Mouse (Mus musculus) midbrain, embryonic 16.5 days (tissue): ENCODE measurements around the gene Polr1a. TPM values are rescaled to one million over a fixed set of nuclear protein-coding genes. Genes with fewer than 3 reads are reported as not detected.

Source experiments
- ATAC-seq: fragments of 200-750 bp; cut with Nextera tagmentation; 2 replicates; pipeline ENCODE4 v1.8.0; 2017; ENCODE audit warnings: moderate TSS enrichment
- H3K27ac ChIP-seq: fragments of 300-500 bp; sonication (generic); 2 replicates; pipeline ENCODE4 v1.5.1; 2014; ENCODE audit warnings: mild to moderate bottlenecking, low read length, mixed read lengths
- H3K27me3 ChIP-seq: fragments of 300-500 bp; sonication (generic); 2 replicates; pipeline ENCODE4 v1.6.1; 2014; ENCODE audit warnings: low read depth, low read length, mixed read lengths; ENCODE audit not compliant: control insufficient read depth, insufficient read depth
- H3K36me3 ChIP-seq: fragments of 300-500 bp; sonication (generic); 2 replicates; pipeline ENCODE4 v1.6.1; 2014; ENCODE audit warnings: mild to moderate bottlenecking, low read length, moderate library complexity, mixed read lengths; ENCODE audit not compliant: control insufficient read depth, insufficient read depth
- H3K4me1 ChIP-seq: fragments of 300-500 bp; sonication (generic); 2 replicates; pipeline ENCODE4 v1.6.1; 2014; ENCODE audit warnings: mild to moderate bottlenecking, low read length, mixed read lengths; ENCODE audit not compliant: control insufficient read depth, insufficient read depth
- H3K4me2 ChIP-seq: fragments of 300-500 bp; sonication (generic); 2 replicates; pipeline ENCODE4 v1.6.1; 2014; ENCODE audit warnings: mild to moderate bottlenecking, low read length, mixed read lengths
- H3K4me3 ChIP-seq: fragments of 300-500 bp; sonication (generic); 2 replicates; pipeline ENCODE4 v1.5.1; 2014; ENCODE audit warnings: low read depth, mild to moderate bottlenecking, low read length, moderate library complexity, mixed read lengths
- H3K9ac ChIP-seq: fragments of 300-500 bp; sonication (generic); 2 replicates; pipeline ENCODE4 v1.6.1; 2014; ENCODE audit warnings: low read depth, low read length, mixed read lengths
- H3K9me3 ChIP-seq: fragments of 300-500 bp; sonication (generic); replicated peaks from 2 replicates; pipeline ENCODE4 v1.6.1; 2014; ENCODE audit warnings: mild to moderate bottlenecking, low read length, mixed read lengths; ENCODE audit not compliant: control insufficient read depth, poor library complexity, severe bottlenecking
- WGBS: fragments of 180-500 bp; shearing (Covaris S2); extraction: QIAGEN DNeasy Blood & Tissue Kit; methylation state at CpG from one replicate; pipeline ENCODE4 v1.1.7; 2014; 5-methylcytosine and 5-hydroxymethylcytosine counted together
- polyA plus RNA-seq: library from polyadenylated mRNA; unstranded; fragments of >200 nt; fragmentation: Nextera tagmentation; extraction: Ambion mirVana; gene quantifications from 2 replicates; pipeline ENCODE4 v1.2.1, GENCODE M21; 2015

Gene Polr1a
- polyA plus RNA-seq, 1 experiment from 2014 or later, result 18.6 TPM

DNA sequence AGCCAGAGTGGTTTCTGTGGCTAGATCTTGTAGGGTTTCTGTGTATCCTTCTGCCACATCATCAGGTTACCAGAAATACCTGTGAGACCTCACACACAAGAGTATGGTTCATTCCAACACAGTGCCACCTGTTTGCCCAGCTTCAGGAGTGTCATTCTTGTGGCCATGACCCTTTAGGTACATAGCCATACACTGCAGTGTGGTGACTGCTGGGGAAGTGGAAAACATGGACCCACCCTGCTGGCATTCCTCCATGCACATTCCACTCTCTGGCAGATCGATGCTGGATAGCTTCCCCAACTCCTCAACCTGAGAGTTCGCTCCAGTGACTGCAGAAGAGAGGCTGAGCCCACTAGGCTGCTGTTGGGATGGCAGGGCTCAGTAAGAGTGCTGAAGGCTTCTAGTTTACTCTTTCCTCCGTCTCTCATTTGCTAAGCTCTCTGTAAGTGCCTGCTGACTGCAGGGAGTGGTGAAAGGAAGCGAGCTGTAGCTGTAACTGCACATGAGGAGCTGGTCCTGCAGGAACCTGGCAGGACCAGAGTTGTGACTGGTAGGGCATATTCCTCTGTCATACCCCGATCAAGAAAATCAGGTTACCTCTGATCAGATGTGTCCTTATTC, 57.9 kb downstream of the Polr1a start:
- 92% methylated on average over 5 of the region's 5 CpGs for WGBS
- no peak overlapping the region for H3K9ac ChIP-seq
- H3K4me3 ChIP-seq, result no peak overlapping the region
- H3K9me3 ChIP-seq, result no peaks in the 10 kb centered on the region
- H3K36me3 ChIP-seq, result peaks cover 27% of the 10 kb centered on the region
- no peaks in the 10 kb centered on the region for H3K27me3 ChIP-seq
- H3K4me2 ChIP-seq, result no peak overlapping the region
- no peaks in the 10 kb centered on the region for H3K4me1 ChIP-seq
- no peak for ATAC-seq
- no peak overlapping the region for H3K27ac ChIP-seq

DNA sequence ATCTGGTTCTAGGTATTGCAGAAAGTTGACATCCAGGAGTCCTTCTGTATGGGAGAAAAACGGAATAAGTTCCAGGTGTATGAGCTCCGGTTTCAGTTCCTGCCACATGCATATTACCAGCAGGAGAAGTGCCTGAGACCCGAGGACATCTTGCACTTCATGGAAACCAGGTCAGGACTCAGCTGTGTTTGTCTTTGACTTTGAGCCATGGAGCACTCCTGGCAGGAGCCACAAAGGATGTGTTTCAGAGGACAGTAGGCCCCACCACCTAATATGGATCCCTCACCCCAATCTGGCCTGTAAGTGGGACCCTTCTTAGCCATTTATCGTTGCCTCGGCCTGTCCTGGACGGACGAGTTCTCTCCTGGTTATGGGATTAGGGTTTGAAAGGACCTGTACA, 59.0 kb downstream of the Polr1a start:
- H3K4me1 ChIP-seq, result no peaks in the 10 kb centered on the region
- WGBS, result 88% methylated on average over 7 of the region's 7 CpGs
- H3K27me3 ChIP-seq, result no peaks in the 10 kb centered on the region
- no peak overlapping the region for H3K27ac ChIP-seq
- no peak overlapping the region for H3K4me2 ChIP-seq
- no peak overlapping the region for H3K4me3 ChIP-seq
- H3K9me3 ChIP-seq, result no peaks in the 10 kb centered on the region
- no peak overlapping the region for H3K9ac ChIP-seq
- peaks cover 29% of the 10 kb centered on the region for H3K36me3 ChIP-seq
- no peak for ATAC-seq

DNA sequence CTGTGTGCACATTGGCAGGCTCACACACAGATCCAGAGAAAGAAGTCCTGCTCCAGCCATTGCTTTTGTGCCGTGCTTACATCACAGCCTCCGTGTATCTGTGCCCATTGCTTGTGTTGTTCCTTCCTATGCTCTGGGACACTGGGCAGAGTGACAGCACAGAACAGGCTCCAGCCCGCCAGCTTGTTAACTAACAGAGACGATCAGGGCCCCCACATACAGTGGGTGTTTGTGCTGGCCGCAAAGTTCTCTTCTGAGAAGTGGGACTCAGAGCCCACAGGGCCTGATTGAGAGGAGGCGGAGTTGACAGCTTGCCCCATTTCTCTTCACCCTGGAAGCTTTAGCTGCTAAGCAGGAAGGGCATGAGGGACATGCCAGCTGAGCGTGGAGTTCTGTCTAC, 60.6 kb downstream of the Polr1a start:
- H3K4me3 ChIP-seq, result no peak overlapping the region
- H3K9ac ChIP-seq, result no peak overlapping the region
- H3K4me1 ChIP-seq, result no peaks in the 10 kb centered on the region
- H3K36me3 ChIP-seq, result peaks cover 37% of the 10 kb centered on the region
- H3K4me2 ChIP-seq, result no peak overlapping the region
- ATAC-seq, result no peak
- no peaks in the 10 kb centered on the region for H3K27me3 ChIP-seq
- H3K27ac ChIP-seq, result no peak overlapping the region
- WGBS, result 93% methylated on average over 7 of the region's 7 CpGs
- no peaks in the 10 kb centered on the region for H3K9me3 ChIP-seq

DNA sequence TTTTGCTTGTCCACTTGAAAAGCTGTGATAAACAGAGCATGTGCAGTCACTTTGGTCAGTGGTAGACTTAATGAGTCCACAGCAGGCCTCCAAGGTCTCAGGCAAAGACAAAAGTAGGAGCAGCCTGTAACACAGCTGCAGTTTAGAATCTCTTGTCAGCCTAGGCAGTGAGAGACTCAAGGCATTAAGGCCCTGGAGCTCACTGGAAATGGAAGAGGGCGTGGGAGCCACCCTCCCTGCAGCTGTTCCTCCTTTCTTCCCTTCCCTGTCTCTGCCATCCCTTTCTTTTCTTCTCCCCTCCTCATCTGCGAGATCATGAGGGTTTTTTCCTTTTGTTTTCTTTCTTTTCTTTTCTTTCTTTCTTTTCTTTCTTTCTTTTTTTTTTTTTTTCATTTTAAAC, 61.3 kb downstream of the Polr1a start:
- peaks cover 40% of the 10 kb centered on the region for H3K36me3 ChIP-seq
- 72% methylated on average over 2 of the region's 2 CpGs for WGBS
- H3K4me3 ChIP-seq, result no peak overlapping the region
- no peaks in the 10 kb centered on the region for H3K27me3 ChIP-seq
- no peaks in the 10 kb centered on the region for H3K4me1 ChIP-seq
- H3K9ac ChIP-seq, result no peak overlapping the region
- no peak overlapping the region for H3K4me2 ChIP-seq
- ATAC-seq, result no peak
- no peak overlapping the region for H3K27ac ChIP-seq
- no peaks in the 10 kb centered on the region for H3K9me3 ChIP-seq

DNA sequence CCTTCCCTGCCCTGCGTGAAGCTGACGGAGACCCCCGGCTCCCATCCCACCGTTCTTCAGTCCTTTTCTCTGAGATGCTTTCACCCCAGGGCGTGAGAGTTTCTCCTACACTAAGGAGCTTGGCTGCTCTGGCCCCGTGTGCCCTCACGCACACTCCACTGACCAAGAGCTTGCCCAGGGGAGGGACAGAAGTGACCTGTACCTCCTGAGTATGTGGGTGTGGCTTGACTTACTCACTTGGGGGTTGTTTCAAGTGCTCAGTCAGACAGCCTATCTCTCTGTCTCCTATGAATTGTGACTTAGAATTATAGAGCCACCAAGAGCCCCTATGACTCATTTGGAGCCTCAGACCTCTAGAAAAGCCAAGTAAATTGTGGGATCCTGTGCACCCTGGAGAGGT, 67.7 kb downstream of the Polr1a start:
- Histone ChIP-seq H3K27ac (no peak overlapping the region), H3K27me3 (no peaks in the 10 kb centered on the region), H3K9me3 (no peaks in the 10 kb centered on the region), H3K4me3 (no peak overlapping the region), H3K4me1 (no peaks in the 10 kb centered on the region), H3K36me3 (peaks cover 47% of the 10 kb centered on the region), H3K4me2 (no peak overlapping the region), H3K9ac (no peak overlapping the region)
- WGBS, result 92% methylated on average over 7 of the region's 7 CpGs
- ATAC-seq, result no peak

DNA sequence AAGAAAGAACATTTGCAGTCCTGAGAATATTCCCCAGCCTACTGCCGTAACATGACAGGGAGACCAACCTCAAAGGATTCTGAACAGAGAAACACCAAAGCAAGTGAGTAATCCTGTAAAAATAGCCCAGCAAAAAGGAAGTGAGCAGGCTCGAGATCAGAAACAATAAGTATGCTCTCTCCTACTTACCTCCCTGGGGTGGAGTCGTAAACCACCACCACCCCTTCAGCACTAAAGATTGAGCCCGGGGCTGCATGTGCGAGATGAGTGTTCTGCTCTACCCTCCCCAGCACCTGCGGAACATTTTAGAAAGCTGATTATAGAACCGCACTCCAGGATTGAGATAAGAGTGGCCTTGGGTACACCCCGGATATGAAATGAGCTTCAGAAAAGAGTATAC, 71.3 kb downstream of the Polr1a start:
- no peaks in the 10 kb centered on the region for H3K27me3 ChIP-seq
- H3K4me2 ChIP-seq, result no peak overlapping the region
- H3K4me3 ChIP-seq, result no peak overlapping the region
- H3K27ac ChIP-seq, result 0 out of 2 replicates have a peak overlapping the region, but pooled peaks have one; percentile 10
- 89% methylated on average over 8 of the region's 8 CpGs for WGBS
- H3K36me3 ChIP-seq, result peaks cover 28% of the 10 kb centered on the region
- no peaks in the 10 kb centered on the region for H3K9me3 ChIP-seq
- ATAC-seq, result no peak
- no peaks in the 10 kb centered on the region for H3K4me1 ChIP-seq
- no peak overlapping the region for H3K9ac ChIP-seq

DNA sequence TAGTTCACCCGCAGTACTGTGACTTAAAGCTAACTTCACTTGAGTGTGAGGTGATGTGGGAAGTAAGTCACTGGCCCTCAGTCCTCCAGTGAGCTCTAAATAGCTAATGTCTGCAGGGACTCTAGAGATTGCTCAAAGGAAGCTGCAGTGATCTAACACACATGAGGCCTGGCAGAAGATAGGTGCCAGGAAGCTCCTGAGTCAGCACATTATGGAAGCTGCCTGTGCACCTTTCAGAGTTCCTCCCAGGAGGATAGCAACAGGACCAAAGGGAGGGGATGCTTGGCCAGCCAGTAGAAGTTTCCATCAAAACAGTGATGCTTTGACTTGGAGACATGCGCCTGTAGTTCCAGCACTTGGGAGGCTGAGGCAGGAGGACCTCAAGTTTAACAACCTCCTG, 71.7 kb downstream of the Polr1a start:
- Histone ChIP-seq H3K4me2 (no peak overlapping the region), H3K4me3 (no peak overlapping the region), H3K4me1 (no peaks in the 10 kb centered on the region), H3K27me3 (no peaks in the 10 kb centered on the region), H3K36me3 (peaks cover 24% of the 10 kb centered on the region), H3K9me3 (no peaks in the 10 kb centered on the region), H3K27ac (0 out of 2 replicates have a peak overlapping the region, but pooled peaks have one; percentile 10), H3K9ac (no peak overlapping the region)
- 94% methylated on average over 2 of the region's 2 CpGs for WGBS
- ATAC-seq, result no peak

DNA sequence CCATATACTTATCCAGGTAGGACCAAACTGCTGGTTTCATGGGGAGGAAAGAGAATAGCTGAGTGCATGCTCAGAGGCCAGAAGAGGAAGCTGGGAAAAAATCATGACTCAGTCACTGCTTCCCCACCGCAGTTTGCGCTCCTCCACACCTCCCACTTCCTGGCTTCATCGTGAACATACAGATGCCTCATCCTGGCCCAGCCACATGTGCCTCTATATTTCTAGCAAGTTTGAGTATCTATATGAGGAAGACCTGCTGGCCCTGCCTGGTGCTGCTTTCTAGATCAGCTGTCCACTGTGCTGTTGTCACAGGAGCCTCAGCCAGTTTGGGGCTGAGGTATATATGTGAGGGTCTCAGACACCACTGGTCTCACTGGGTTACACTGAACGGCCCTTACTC, 72.6 kb downstream of the Polr1a start:
- Histone ChIP-seq H3K9ac (no peak overlapping the region), H3K4me3 (no peak overlapping the region), H3K27ac (no peak overlapping the region), H3K4me2 (no peak overlapping the region), H3K9me3 (no peaks in the 10 kb centered on the region), H3K4me1 (no peaks in the 10 kb centered on the region), H3K36me3 (peaks cover 16% of the 10 kb centered on the region), H3K27me3 (no peaks in the 10 kb centered on the region)
- 84% methylated on average over 4 of the region's 4 CpGs for WGBS
- no peak for ATAC-seq

DNA sequence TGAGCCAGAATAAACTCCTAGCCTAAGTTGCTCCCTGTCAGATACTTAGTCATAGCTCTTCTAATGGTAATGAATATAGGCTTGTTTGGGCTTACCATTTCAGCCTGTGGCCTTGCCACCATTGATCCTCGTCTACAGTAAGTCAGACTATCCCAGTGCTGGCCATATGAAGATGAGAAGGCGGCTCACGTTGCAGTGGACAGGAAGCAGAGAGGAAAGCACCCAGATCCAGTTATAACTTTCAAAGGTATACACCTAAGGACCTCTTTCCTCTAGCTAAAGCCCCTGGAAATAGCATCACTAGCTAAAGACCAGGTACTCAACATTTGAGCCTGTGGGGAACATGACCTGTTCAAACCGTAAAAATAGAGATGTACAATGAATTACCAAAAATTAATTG, 77.1 kb downstream of the Polr1a start:
- 87% methylated on average over 4 of the region's 4 CpGs for WGBS
- Histone ChIP-seq H3K9ac (no peak overlapping the region), H3K4me1 (no peaks in the 10 kb centered on the region)

More for the DNA sequence above, 77.1 kb downstream of the Polr1a start:
- H3K4me3 ChIP-seq, result no peak overlapping the region
- H3K36me3 ChIP-seq, result no peaks in the 10 kb centered on the region
- H3K27ac ChIP-seq, result no peak overlapping the region
- H3K9me3 ChIP-seq, result no peaks in the 10 kb centered on the region
- no peak for ATAC-seq
- H3K4me2 ChIP-seq, result no peak overlapping the region
- H3K27me3 ChIP-seq, result no peaks in the 10 kb centered on the region
